In genomic region chr17:74963861-74964260, GRCm38 (mm10) we compare ENCODE assay signal across 26 mouse cellular contexts. TPM values are rescaled to one million over a fixed set of nuclear protein-coding genes. Genes with fewer than 3 reads are reported as not detected.
DNase-seq lines count a peak whose midpoint lies in the region; ATAC-seq and TF ChIP-seq lines count a peak whose summit lies in the region.
"Had no signal": no experiment of that assay in that cellular context is flagged by ENCODE, and none has a peak within 500 bp of the region (broad histone marks: within the 10 kb centered on the region; RNA-seq: fewer than 3 reads in every experiment).

No protein-coding gene starts in this region.

- no peak for TF ChIP-seq POLR2A in lung, adult 2 months (IDR thresholded peaks at IDR 0.05; ENCODE audit: borderline replicate concordance, extremely low read depth, low read depth, low read length)
- TF ChIP-seq POLR2A in CH12.LX (IDR thresholded peaks at IDR 0.05; ENCODE audit: low read depth, low read length), result no peak
- TF ChIP-seq POLR2A in MEL (IDR thresholded peaks at IDR 0.05; ENCODE audit: control insufficient read depth in 1 of 2, insufficient read depth in 1 of 2, low read depth in 1 of 2, low read length in 2 of 2, poor library complexity in 1 of 2), result no peak

- TF ChIP-seq RAD21 in CH12.LX (IDR thresholded peaks at IDR 0.05; ENCODE audit: low read depth, low read length), result peak; percentile 53
- TF ChIP-seq RAD21 in MEL (IDR thresholded peaks at IDR 0.05; ENCODE audit: low read depth, low read length), result peak; percentile 1; the same call in 1 of the 2 replicates

- no peaks in the 10 kb centered on the region for H3K27me3 ChIP-seq in intestine, postnatal 0 days (replicated peaks; ENCODE audit: control insufficient read depth, insufficient read depth, low read length)
- H3K27me3 ChIP-seq in intestine, embryonic 16.5 days (replicated peaks; ENCODE audit: control insufficient read depth, insufficient read depth, low read length), result no peaks in the 10 kb centered on the region
- no peaks in the 10 kb centered on the region for H3K27me3 ChIP-seq in lung, embryonic 14.5 days (ENCODE audit: insufficient read depth, low read length)
- H3K27me3 ChIP-seq in CH12.LX (replicated peaks) (no peaks in the 10 kb centered on the region), MEL (ENCODE audit: control insufficient read depth in 1 of 2, insufficient read depth in 2 of 2, low read length in 2 of 2) (no peaks in the 10 kb centered on the region)
- H3K27me3 ChIP-seq in kidney, embryonic 14.5 days (ENCODE audit: control insufficient read depth, insufficient read depth, low read length), result no peaks in the 10 kb centered on the region
- H3K27me3 ChIP-seq: embryonic facial prominence, embryonic 13.5 days; embryonic facial prominence, embryonic 15.5 days; forebrain, embryonic 12.5 days had no signal

- TF ChIP-seq EP300 in CH12.LX (IDR thresholded peaks at IDR 0.05; ENCODE audit: low read length) (no peak), MEL (IDR thresholded peaks at IDR 0.05; ENCODE audit: low read depth in 1 of 2, low read length in 2 of 2) (no peak)

- H3K4me2 ChIP-seq in intestine, postnatal 0 days (replicated peaks; ENCODE audit: low read depth), result no peak overlapping the region
- H3K4me2 ChIP-seq in intestine, embryonic 16.5 days (ENCODE audit: low read depth, low read length), result no peak overlapping the region
- no peak overlapping the region for H3K4me2 ChIP-seq in lung, embryonic 14.5 days
- no peak overlapping the region for H3K4me2 ChIP-seq in CH12.LX (ENCODE audit: insufficient read depth, low read depth, poor library complexity, severe bottlenecking)
- H3K4me2 ChIP-seq in kidney, embryonic 14.5 days (replicated peaks; ENCODE audit: low read depth, low read length), result no peak overlapping the region
- H3K4me2 ChIP-seq: embryonic facial prominence, embryonic 13.5 days; embryonic facial prominence, embryonic 15.5 days; forebrain, embryonic 12.5 days had no signal

- dilution Hi-C loops in CH12.LX (cut with MboI; ENCODE audit: extremely low pct_ligation_motif_present, extremely low pct_unique_long_range_greater_than_20kb, low sequenced_read_pairs), result no loop called here

- TF ChIP-seq CTCF in intestine, postnatal 0 days (IDR thresholded peaks at IDR 0.05; ENCODE audit: low read depth), result 0 out of 2 replicates have a peak, but pooled peaks have one; percentile 13
- TF ChIP-seq CTCF in lung, embryonic 14.5 days (IDR thresholded peaks at IDR 0.05; ENCODE audit: low read depth), result peak; percentile 9; the same call in 1 of the 2 replicates
- TF ChIP-seq CTCF in lung, adult 2 months (IDR thresholded peaks at IDR 0.05; ENCODE audit: insufficient read depth, low read length), result no peak
- TF ChIP-seq CTCF in CH12.LX (conservative IDR thresholded peaks at IDR 0.05 in 1 of 2, IDR thresholded peaks at IDR 0.05 in 1 of 2; ENCODE audit: low read depth in 2 of 2, low read length in 2 of 2) (peak in 1 of 2 experiments; percentile 64; a peak in 2 of 4 replicates), MEL (IDR thresholded peaks at IDR 0.05 in 2 of 3, conservative IDR thresholded peaks at IDR 0.05 in 1 of 3; ENCODE audit: control insufficient read depth in 1 of 3, insufficient read depth in 1 of 3, low read depth in 2 of 3, low read length in 3 of 3, poor library complexity in 1 of 3, severe bottlenecking in 1 of 3) (peak in 2 of 3 experiments; percentile 1 to 21; a peak in 1 of 6 replicates)

- no peak overlapping the region for H3K9ac ChIP-seq in intestine, postnatal 0 days (ENCODE audit: low read depth, low read length)
- no peak overlapping the region for H3K9ac ChIP-seq in intestine, embryonic 16.5 days (ENCODE audit: low read depth, low read length)
- H3K9ac ChIP-seq in lung, embryonic 14.5 days, result no peak overlapping the region
- no peak overlapping the region for H3K9ac ChIP-seq in CH12.LX (ENCODE audit: insufficient read depth, low read depth)
- H3K9ac ChIP-seq in MEL (ENCODE audit: control insufficient read depth, low read depth, low read length, poor library complexity, severe bottlenecking), result no peak overlapping the region
- no peak overlapping the region for H3K9ac ChIP-seq in kidney, embryonic 14.5 days (ENCODE audit: low read depth, low read length)
- H3K9ac ChIP-seq: embryonic facial prominence, embryonic 13.5 days; embryonic facial prominence, embryonic 15.5 days; forebrain, embryonic 12.5 days had no signal

- ATAC-seq in intestine, postnatal 0 days, result no peak
- no peak for ATAC-seq in intestine, embryonic 16.5 days
- no peak for ATAC-seq in lung, embryonic 14.5 days (ENCODE audit: insufficient read depth)
- ATAC-seq in kidney, embryonic 14.5 days (ENCODE audit: low FRiP score, low TSS enrichment), result no peak
- ATAC-seq: forebrain, embryonic 14.5 days; forebrain, embryonic 16.5 days had no signal

- no peaks in the 10 kb centered on the region for H3K4me1 ChIP-seq in intestine, postnatal 0 days (replicated peaks; ENCODE audit: control insufficient read depth, insufficient read depth, low read length)
- H3K4me1 ChIP-seq in intestine, embryonic 16.5 days (ENCODE audit: control insufficient read depth, insufficient read depth, low read length), result 0 out of 2 replicates have a peak, but pooled peaks cover 4% of the 10 kb centered on the region
- H3K4me1 ChIP-seq in lung, embryonic 14.5 days (ENCODE audit: insufficient read depth), result no peaks in the 10 kb centered on the region
- H3K4me1 ChIP-seq in lung, adult 2 months (ENCODE audit: control insufficient read depth, insufficient read depth, low read length), result no peaks in the 10 kb centered on the region
- H3K4me1 ChIP-seq in CH12.LX (ENCODE audit: control insufficient read depth in 1 of 2, insufficient read depth in 2 of 2) (peaks cover 0 to 18% of the 10 kb centered on the region in 2 experiments; a peak in 2 of 4 replicates), MEL (ENCODE audit: control insufficient read depth in 1 of 2, insufficient read depth in 2 of 2, low read length in 2 of 2) (peaks cover 6 to 15% of the 10 kb centered on the region in 2 experiments)
- no peaks in the 10 kb centered on the region for H3K4me1 ChIP-seq in kidney, embryonic 14.5 days (ENCODE audit: control insufficient read depth, insufficient read depth, low read length)

- no peaks in the 10 kb centered on the region for H3K9me3 ChIP-seq in intestine, postnatal 0 days (ENCODE audit: control insufficient read depth)
- H3K9me3 ChIP-seq in intestine, embryonic 16.5 days (ENCODE audit: control insufficient read depth, low read length), result no peaks in the 10 kb centered on the region
- no peaks in the 10 kb centered on the region for H3K9me3 ChIP-seq in lung, embryonic 14.5 days (ENCODE audit: low read depth, low read length)
- H3K9me3 ChIP-seq in CH12.LX (replicated peaks; ENCODE audit: low read length) (no peaks in the 10 kb centered on the region), MEL (replicated peaks; ENCODE audit: insufficient read depth, low read length) (no peaks in the 10 kb centered on the region)
- H3K9me3 ChIP-seq in kidney, embryonic 14.5 days (ENCODE audit: control insufficient read depth, low read length), result no peaks in the 10 kb centered on the region
- H3K9me3 ChIP-seq: embryonic facial prominence, embryonic 13.5 days; embryonic facial prominence, embryonic 15.5 days; forebrain, embryonic 10.5 days; forebrain, embryonic 12.5 days; G1E had no signal

- H3K27ac ChIP-seq in intestine, postnatal 0 days (ENCODE audit: low read depth, low read length), result no peak overlapping the region
- H3K27ac ChIP-seq in intestine, embryonic 16.5 days (ENCODE audit: low read length), result no peak overlapping the region
- H3K27ac ChIP-seq in lung, embryonic 14.5 days (ENCODE audit: low read depth), result no peak overlapping the region
- no peak overlapping the region for H3K27ac ChIP-seq in CH12.LX (ENCODE audit: insufficient read depth, low read depth)
- no peak overlapping the region for H3K27ac ChIP-seq in MEL (ENCODE audit: control insufficient read depth, low read depth, low read length)
- no peak overlapping the region for H3K27ac ChIP-seq in kidney, embryonic 14.5 days (ENCODE audit: low read depth, low read length)
- H3K27ac ChIP-seq: embryonic facial prominence, embryonic 13.5 days; embryonic facial prominence, embryonic 15.5 days; forebrain, embryonic 10.5 days; forebrain, embryonic 12.5 days had no signal

- DNase-seq in lung, embryonic 14.5 days, result no peak
- no peak for DNase-seq in lung, adult 2 months
- DNase-seq in CH12.LX (ENCODE audit: extremely low read depth) (no peak), MEL (ENCODE audit: low read depth, low spot score) (peak; percentile 45)
- DNase-seq in left cerebral cortex, adult 9 months (ENCODE audit: low spot score in 2 of 2), result no peak
- DNase-seq: adrenal gland, adult 2 months; adrenal gland, postnatal 10 days; adrenal gland, postnatal 25 days; cerebellum, adult 11 months; cerebellum, adult 18-20 months; cerebellum, adult 8-10 months; cerebellum, adult 9-11 months; cerebellum, postnatal 14 days; cerebellum, postnatal 36 days; embryo, embryonic 11 days had no signal

- H3K79me2 ChIP-seq in CH12.LX (replicated peaks; ENCODE audit: control insufficient read depth, extremely low read depth, insufficient read depth, poor library complexity, severe bottlenecking) (no peaks in the 10 kb centered on the region), MEL (ENCODE audit: control insufficient read depth, insufficient read depth, low read length, poor library complexity) (peaks cover 1% of the 10 kb centered on the region; the same call in 1 of the 2 replicates)

- H3K36me3 ChIP-seq in intestine, postnatal 0 days (ENCODE audit: control insufficient read depth, insufficient read depth), result no peaks in the 10 kb centered on the region
- H3K36me3 ChIP-seq in intestine, embryonic 16.5 days (ENCODE audit: control insufficient read depth, insufficient read depth, low read length), result no peaks in the 10 kb centered on the region
- no peaks in the 10 kb centered on the region for H3K36me3 ChIP-seq in lung, embryonic 14.5 days (ENCODE audit: insufficient read depth)
- H3K36me3 ChIP-seq in CH12.LX (replicated peaks in 1 of 2; ENCODE audit: control insufficient read depth in 1 of 2, insufficient read depth in 1 of 2, low read length in 1 of 2), result no peaks in the 10 kb centered on the region
- H3K36me3 ChIP-seq in MEL (ENCODE audit: control insufficient read depth in 1 of 2, insufficient read depth in 2 of 2, low read length in 2 of 2), result peaks cover 0 to 15% of the 10 kb centered on the region in 2 experiments; a peak in 2 of 4 replicates
- no peaks in the 10 kb centered on the region for H3K36me3 ChIP-seq in kidney, embryonic 14.5 days (ENCODE audit: control insufficient read depth, insufficient read depth, low read length)
- H3K36me3 ChIP-seq: embryonic facial prominence, embryonic 13.5 days; embryonic facial prominence, embryonic 15.5 days; forebrain, embryonic 10.5 days; forebrain, embryonic 12.5 days; G1E had no signal

- H3K4me3 ChIP-seq in intestine, postnatal 0 days (ENCODE audit: low read depth, low read length), result no peak overlapping the region
- H3K4me3 ChIP-seq in intestine, embryonic 16.5 days (ENCODE audit: low read length), result no peak overlapping the region
- H3K4me3 ChIP-seq in lung, embryonic 14.5 days (ENCODE audit: low read depth, low read length), result no peak overlapping the region
- no peak overlapping the region for H3K4me3 ChIP-seq in lung, adult 2 months (replicated peaks; ENCODE audit: extremely low read depth, low read depth, low read length)
- H3K4me3 ChIP-seq in CH12.LX (replicated peaks in 1 of 3; ENCODE audit: low read depth in 2 of 3, low read length in 2 of 3, poor library complexity in 1 of 3), result no peak overlapping the region
- H3K4me3 ChIP-seq in MEL (ENCODE audit: control insufficient read depth in 1 of 2, insufficient read depth in 1 of 2, low read depth in 2 of 2, low read length in 2 of 2), result no peak overlapping the region
- no peak overlapping the region for H3K4me3 ChIP-seq in kidney, embryonic 14.5 days (ENCODE audit: low read length)
- H3K4me3 ChIP-seq: embryonic facial prominence, embryonic 13.5 days; embryonic facial prominence, embryonic 15.5 days; erythroblast, embryonic 14.5 days; forebrain, embryonic 10.5 days; forebrain, embryonic 12.5 days had no signal

- in situ Hi-C loops in CH12.LX (cut with MboI; ENCODE audit: low pct_ligation_motif_present, low pct_unique_long_range_greater_than_20kb, low sequenced_read_pairs), result no loop called here

- WGBS in intestine, postnatal 0 days, result 92% methylated on average over 3 of the region's 3 CpGs
- 94% methylated on average over 3 of the region's 3 CpGs for WGBS in intestine, embryonic 16.5 days
- 88% methylated on average over 3 of the region's 3 CpGs for WGBS in lung, embryonic 14.5 days
- 92% methylated on average over 3 of the region's 3 CpGs for WGBS in lung, adult 2 months
- WGBS in kidney, embryonic 14.5 days, result 85% methylated on average over 3 of the region's 3 CpGs

RNA-seq across cellular contexts. Expression of gene Ltbp1, which starts 41.5 kb away (rescaled TPM):
- 8.1 and 8.5 TPM in 2 replicates for polyA plus RNA-seq in intestine, postnatal 0 days (2015; fragmentation: Nextera tagmentation; extraction: Ambion mirVana)
- 12.2 and 13.6 TPM in 2 replicates for polyA plus RNA-seq in intestine, embryonic 16.5 days (2015; fragmentation: Nextera tagmentation; extraction: Ambion mirVana)
- polyA plus RNA-seq in lung, embryonic 14.5 days (2014; fragmentation: Nextera tagmentation; extraction: Ambion mirVana), result 32.9 and 33.8 TPM in 2 replicates
- polyA plus RNA-seq in lung, adult 2 months (2012; rRNA removed), result 20.3 and 27.7 TPM in 2 replicates
- total RNA-seq in CH12.LX (2012; rRNA removed), result 0.92 and 2.5 TPM in 2 replicates
- total RNA-seq in CH12.LX (2014; rRNA removed), result 2.3 TPM in 2 replicates
- polyA plus RNA-seq in CH12.LX (2012; ENCODE audit: insufficient read length, low read depth), result 6.4 and 7.0 TPM in 2 replicates
- 0.04 and 0.07 TPM in 2 replicates for total RNA-seq in MEL (2012; rRNA removed)
- polyA plus RNA-seq in MEL (2012; ENCODE audit: insufficient read depth in 1 of 2, insufficient read length in 2 of 2, low read depth in 1 of 2, low replicate concordance in 2 of 2, missing spikeins in 1 of 2), result under 1 TPM in 1 of 2 experiments, not detected in 1; 0.01 TPM
- 35.2 and 54.7 TPM in 2 replicates for polyA plus RNA-seq in kidney, embryonic 14.5 days (2014; fragmentation: Nextera tagmentation; extraction: Ambion mirVana)
- polyA plus RNA-seq: G1E had no signal
